ENCODE assay signal across 8 mouse cellular contexts in genomic region chr8:88570293-88570998, GRCm38 (mm10). TPM values are rescaled to one million over a fixed set of nuclear protein-coding genes. Genes with fewer than 3 reads are reported as not detected.
DNase-seq lines count a peak whose midpoint lies in the region; TF ChIP-seq lines count a peak whose summit lies in the region.

No protein-coding gene starts in this region.

- 0 out of 2 replicates have a peak overlapping the region, but pooled peaks have one; percentile 15 for H3K4me3 ChIP-seq in heart, embryonic 10.5 days
- H3K4me3 ChIP-seq in thymus, adult 2 months (ENCODE audit: control insufficient read depth, insufficient read depth, low read length), result no peak overlapping the region
- H3K4me3 ChIP-seq in limb, embryonic 10.5 days, result peak overlapping the region; percentile 26

- peak; percentile 90 for DNase-seq in heart, embryonic 10.5 days (ENCODE audit: low spot score)
- no peak for DNase-seq in heart, postnatal 25 days (ENCODE audit: low spot score)
- DNase-seq in thymus, adult 2 months, result peak; percentile 4
- DNase-seq in thymus, postnatal 4 days, result no peak
- peak; percentile 84 for DNase-seq in limb, embryonic 10.5 days (ENCODE audit: low spot score)
- peak; percentile 47 for DNase-seq in retina, postnatal 1 day
- no peak for DNase-seq in gastrocnemius, adult 18-20 months (ENCODE audit: low spot score)
- DNase-seq in layer of hippocampus, adult 8-10 months (ENCODE audit: low spot score in 2 of 2), result no peak

- H3K27me3 ChIP-seq in heart, embryonic 10.5 days (ENCODE audit: insufficient read depth, poor library complexity, severe bottlenecking), result no peaks in the 10 kb centered on the region
- no peaks in the 10 kb centered on the region for H3K27me3 ChIP-seq in thymus, adult 2 months (ENCODE audit: control insufficient read depth, insufficient read depth, low read length)
- no peaks in the 10 kb centered on the region for H3K27me3 ChIP-seq in limb, embryonic 10.5 days (ENCODE audit: low read depth, poor library complexity, severe bottlenecking)

- no peak for TF ChIP-seq CTCF in thymus, adult 2 months (IDR thresholded peaks at IDR 0.05; ENCODE audit: borderline replicate concordance, control insufficient read depth, extremely low read depth, insufficient read depth, low read length, poor library complexity)

- no peaks in the 10 kb centered on the region for H3K9me3 ChIP-seq in heart, embryonic 10.5 days
- H3K9me3 ChIP-seq in limb, embryonic 10.5 days (replicated peaks), result no peaks in the 10 kb centered on the region

- H3K4me1 ChIP-seq in heart, embryonic 10.5 days, result peaks cover 90% of the 10 kb centered on the region
- H3K4me1 ChIP-seq in thymus, adult 2 months (replicated peaks; ENCODE audit: control insufficient read depth, insufficient read depth, low read length), result no peaks in the 10 kb centered on the region; the same call in none of the 2 replicates
- H3K4me1 ChIP-seq in limb, embryonic 10.5 days, result peaks cover 69% of the 10 kb centered on the region

- WGBS in heart, embryonic 10.5 days, result 28% methylated on average over 10 of the region's 10 CpGs
- 19% methylated on average over 10 of the region's 10 CpGs for WGBS in thymus, adult 2 months
- WGBS in limb, embryonic 10.5 days, result 18% methylated on average over 10 of the region's 10 CpGs

- peak overlapping the region; percentile 91 for H3K27ac ChIP-seq in heart, embryonic 10.5 days
- no peak overlapping the region for H3K27ac ChIP-seq in thymus, adult 2 months (ENCODE audit: control insufficient read depth, insufficient read depth, low read length)
- H3K27ac ChIP-seq in limb, embryonic 10.5 days, result peak overlapping the region; percentile 93

- intact Hi-C loops in heart, postnatal 25 days (cut with DNase I), result no loop called here

- no peaks in the 10 kb centered on the region for H3K36me3 ChIP-seq in heart, embryonic 10.5 days
- no peaks in the 10 kb centered on the region for H3K36me3 ChIP-seq in thymus, adult 2 months (ENCODE audit: control insufficient read depth, insufficient read depth, low read length)
- H3K36me3 ChIP-seq in limb, embryonic 10.5 days, result peaks cover 21% of the 10 kb centered on the region

- no peak for TF ChIP-seq POLR2A in thymus, adult 2 months (IDR thresholded peaks at IDR 0.05; ENCODE audit: control insufficient read depth, extremely low read depth, insufficient read depth, low read length, poor library complexity)

RNA-seq across cellular contexts. Expression of gene Nkd1, which starts 49.3 kb away (rescaled TPM):
- polyA plus RNA-seq in heart, embryonic 10.5 days (2016; fragmentation: Nextera tagmentation; extraction: Ambion mirVana), result 21.9 and 38.0 TPM in 2 replicates
- total RNA-seq in heart, postnatal 25 days (2021), result 1 to 10 TPM; 2.9 to 3.9 TPM
- polyA plus RNA-seq in thymus, adult 2 months (2012; rRNA removed), result 3.0 and 3.4 TPM in 2 replicates
- polyA plus RNA-seq in limb, embryonic 10.5 days (2016; fragmentation: Nextera tagmentation; extraction: Ambion mirVana), result 55.4 and 60.7 TPM in 2 replicates
- 1 to 10 TPM; 1.3 to 1.8 TPM for total RNA-seq in gastrocnemius, adult 18-20 months (2021)
- total RNA-seq in layer of hippocampus, adult 8-10 months (2022), result 10 to 100 TPM in 2 of 4 experiments, 1 to 10 TPM in 2; 8.1 to 11.3 (median 9.2) TPM

Comparison
In these comparisons a context has a peak if more than half of its experiments do, and no peak if none do; other contexts are left out.
1. DNase-seq: peak in heart, embryonic 10.5 days (single experiment), thymus, adult 2 months (single experiment), limb, embryonic 10.5 days (single experiment) and retina, postnatal 1 day (single experiment); none in heart, postnatal 25 days (single experiment), thymus, postnatal 4 days (single experiment), gastrocnemius, adult 18-20 months (single experiment) and layer of hippocampus, adult 8-10 months (0 of 2).